Mouse (Mus musculus): ENCODE data around the gene Ppp2r3a. TPM values are rescaled to one million over a fixed set of nuclear protein-coding genes. Genes with fewer than 3 reads are reported as not detected.

Ppp2r3a gene
- total RNA-seq, 2 experiments from 2014 or later: 201 to 214 TPM

DNA sequence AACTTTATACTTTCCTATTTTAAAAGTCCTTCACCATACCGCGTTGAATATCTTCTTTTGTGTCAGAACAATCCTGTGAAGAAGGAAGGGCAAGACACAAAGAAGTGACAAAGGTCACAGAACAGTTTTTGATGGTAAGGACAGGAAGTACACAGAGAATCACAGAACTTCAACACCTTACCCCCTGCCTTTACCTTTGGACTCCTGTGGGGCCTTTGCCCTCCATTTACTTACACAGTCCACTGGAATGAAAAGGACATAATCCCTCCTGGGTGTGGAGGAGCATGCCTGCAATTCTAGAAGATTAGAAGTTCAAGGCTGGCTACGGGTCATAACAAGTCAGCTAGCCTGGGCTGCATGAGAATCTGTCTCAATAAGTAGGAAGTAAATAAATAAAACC is 1.5 kb upstream of the Ppp2r3a start:
- intact Hi-C loops (cut with DNase I): loop anchor here (5.0 kb wide), 2 partner anchors 56 to 71 kb away; no protein-coding TSS in a partner anchor
- no peak for DNase-seq

DNA sequence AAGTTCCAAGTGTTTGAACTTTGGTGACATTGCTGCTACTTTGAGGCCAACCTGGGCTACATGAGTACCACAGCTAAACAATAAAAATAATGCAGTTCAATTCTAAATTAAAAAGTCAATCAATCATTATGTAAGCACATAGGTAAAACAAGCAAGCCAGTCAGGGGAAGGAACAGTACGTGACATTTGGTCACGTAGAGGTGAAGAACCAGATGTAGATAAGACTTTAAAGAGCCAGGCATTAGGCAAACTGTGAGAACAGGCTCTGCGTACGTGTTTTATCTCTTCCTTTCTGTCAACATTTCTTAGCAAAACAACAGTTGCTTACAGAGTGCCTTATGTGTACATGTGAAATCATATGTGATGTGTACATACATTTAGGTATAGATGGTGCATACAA is 946 bp upstream of the Ppp2r3a start:
- no peak for DNase-seq
- intact Hi-C loops (cut with DNase I): loop anchor here (5.0 kb wide), 2 partner anchors 55 to 70 kb away; no protein-coding TSS in a partner anchor

DNA sequence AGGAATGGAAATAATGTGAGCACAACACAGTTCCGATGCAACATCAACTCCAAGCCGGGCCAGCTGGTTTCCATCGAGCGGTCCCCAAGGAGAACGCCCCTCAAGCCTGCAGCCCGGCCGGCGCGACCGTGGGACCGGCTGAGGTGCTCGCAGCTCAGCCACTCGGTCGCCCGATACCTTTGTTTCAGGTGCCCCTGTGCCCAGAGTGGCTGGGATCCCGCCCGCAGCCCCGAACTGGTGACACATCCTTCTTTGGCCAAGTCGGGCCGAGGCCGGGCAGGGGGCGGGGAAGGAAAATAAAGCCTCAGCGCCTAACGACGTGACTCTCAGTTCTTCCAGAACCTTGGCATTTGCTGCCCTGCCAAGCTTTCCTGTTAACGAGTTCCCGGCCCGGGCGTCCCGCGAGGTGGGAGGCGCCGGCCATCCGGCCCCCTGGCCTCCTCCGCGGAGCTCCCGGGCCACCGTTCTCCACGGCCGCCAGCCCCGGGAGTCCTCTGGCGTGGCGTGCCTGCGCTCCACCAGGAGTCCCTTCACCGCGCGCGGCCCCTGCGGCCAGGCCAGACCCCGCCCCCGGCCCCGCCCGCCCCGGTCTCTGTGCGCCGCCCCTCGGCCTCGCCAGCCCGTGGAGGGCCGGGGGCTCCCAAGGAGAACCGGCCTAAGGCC is 483 bp downstream of the Ppp2r3a start:
- DNase-seq: peak in 1 of 2 experiments; percentile 82
- intact Hi-C loops (cut with DNase I): loop anchor here (5.0 kb wide), 2 partner anchors 54 to 69 kb away; no protein-coding TSS in a partner anchor

DNA sequence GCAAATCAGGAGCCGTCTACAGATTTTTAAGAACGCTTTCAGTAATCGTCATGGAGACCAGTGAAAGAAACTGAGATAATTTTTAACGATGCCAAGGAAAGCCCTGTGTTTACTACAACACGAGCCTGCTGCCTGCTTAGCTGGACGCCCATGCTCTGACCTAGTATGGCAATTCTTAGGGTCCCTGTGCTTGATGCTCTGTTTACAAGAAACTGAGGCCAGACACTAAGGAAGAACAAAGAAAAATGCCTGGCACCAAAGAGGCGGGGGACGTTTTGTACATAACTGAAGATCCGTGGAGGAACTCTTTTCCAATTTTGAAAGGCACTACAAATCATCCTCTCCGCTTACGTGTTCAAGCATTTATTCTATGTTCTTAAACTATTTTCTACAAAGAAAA is 1.1 kb downstream of the Ppp2r3a start:
- intact Hi-C loops (cut with DNase I): loop anchor here (5.0 kb wide), 2 partner anchors 53 to 68 kb away; no protein-coding TSS in a partner anchor
- peak in 1 of 2 experiments; percentile 12 for DNase-seq

DNA sequence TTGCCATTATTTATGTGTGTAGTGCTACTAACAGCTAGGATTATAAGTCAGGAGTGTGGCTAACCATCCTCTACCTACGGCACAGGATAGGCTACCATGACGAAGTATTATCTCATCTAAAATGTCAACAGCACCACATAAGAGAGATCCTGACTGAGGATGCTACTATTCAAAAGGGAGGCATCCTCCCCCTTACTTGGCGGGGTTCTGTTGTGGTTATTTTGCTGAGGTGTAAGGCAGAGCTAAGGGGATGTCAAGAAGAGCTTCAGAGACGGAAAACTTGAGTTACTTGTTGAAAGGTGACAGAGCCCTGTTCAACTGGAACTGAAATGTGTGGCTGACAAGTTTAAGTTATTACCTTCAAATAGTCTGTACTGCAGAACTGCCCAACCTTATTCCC is 2.0 kb downstream of the Ppp2r3a start:
- intact Hi-C loops (cut with DNase I): loop anchor here (5.0 kb wide), 2 partner anchors 52 to 67 kb away; no protein-coding TSS in a partner anchor
- no peak for DNase-seq

DNA sequence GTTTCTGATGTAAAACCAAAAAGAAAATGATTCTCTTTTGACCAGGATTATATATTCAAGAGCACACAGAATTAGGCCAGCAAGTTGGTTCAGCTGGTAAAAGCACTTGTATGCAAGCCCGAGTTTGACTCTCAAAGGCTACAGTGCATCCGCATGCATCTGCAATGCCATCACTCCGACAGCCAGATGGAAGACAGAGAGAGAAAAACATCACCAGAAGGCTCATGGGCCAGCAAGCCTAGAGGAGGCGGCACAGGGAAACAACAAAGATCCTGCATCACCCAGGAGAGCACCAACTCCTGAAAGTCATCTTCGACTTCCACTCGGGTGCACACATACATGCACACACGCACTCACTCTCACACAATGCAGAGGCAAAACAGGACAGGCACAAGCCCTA is 4.1 kb downstream of the Ppp2r3a start:
- DNase-seq: no peak
- intact Hi-C loops (cut with DNase I): no loop called here

DNA sequence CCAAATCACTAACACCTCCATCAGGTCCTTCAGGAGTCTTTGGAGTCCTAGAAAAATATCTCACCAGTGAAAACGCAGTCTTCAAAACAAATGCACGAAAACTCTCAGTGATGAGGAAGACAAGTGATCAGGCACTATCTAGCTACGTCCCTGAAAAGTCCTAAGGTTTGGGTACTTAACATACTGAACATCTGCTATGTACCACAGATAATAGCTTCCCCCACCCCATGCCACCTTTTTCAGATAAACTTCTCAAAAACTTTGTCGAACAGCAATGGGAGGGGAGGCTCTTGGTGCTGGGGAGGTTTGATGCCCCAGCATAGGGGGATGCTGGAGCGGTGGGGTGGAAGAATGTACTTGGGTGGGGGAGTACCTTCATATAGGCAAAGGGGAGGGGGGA is 6.1 kb downstream of the Ppp2r3a start:
- intact Hi-C loops (cut with DNase I): no loop called here
- DNase-seq: no peak

DNA sequence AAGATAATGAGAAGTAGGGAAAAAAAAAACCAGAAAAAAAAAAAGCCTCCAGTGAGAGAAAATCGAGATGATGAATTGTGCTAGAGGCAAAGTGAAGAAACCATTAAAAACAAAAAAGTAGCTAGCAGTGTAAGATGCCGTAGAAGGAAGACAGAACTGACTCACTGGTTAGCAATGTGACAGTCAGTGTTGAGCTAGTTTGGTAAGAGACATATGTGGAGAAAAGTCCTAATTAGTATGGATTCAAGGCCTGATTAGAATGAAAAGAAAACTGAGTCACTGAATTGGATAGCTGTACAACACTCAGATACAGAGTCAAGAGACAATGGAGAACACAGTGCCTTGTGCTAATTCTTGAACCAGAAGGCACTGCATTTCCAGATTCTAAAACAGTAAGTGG is 7.9 kb downstream of the Ppp2r3a start:
- intact Hi-C loops (cut with DNase I): no loop called here
- DNase-seq: no peak

DNA sequence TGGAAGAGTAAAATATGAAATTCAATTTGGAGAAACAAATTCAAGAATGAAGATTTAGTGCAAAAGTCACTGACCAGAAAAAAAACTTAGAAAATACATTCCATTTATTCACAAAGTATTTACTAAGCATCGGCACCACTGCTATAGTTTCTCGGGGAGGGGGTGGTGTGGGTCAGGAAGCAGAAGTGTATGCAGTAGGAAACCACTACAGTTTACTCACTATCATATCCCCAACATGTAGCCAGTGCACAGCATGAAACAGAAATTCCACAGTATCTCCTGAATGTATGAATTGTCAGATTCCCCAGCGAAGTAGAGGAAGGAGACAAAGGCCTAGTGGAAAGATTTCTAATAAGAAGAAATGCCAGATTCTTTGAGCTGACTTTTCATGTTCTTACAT is 11.4 kb downstream of the Ppp2r3a start:
- no peak for DNase-seq
- intact Hi-C loops (cut with DNase I): no loop called here

DNA sequence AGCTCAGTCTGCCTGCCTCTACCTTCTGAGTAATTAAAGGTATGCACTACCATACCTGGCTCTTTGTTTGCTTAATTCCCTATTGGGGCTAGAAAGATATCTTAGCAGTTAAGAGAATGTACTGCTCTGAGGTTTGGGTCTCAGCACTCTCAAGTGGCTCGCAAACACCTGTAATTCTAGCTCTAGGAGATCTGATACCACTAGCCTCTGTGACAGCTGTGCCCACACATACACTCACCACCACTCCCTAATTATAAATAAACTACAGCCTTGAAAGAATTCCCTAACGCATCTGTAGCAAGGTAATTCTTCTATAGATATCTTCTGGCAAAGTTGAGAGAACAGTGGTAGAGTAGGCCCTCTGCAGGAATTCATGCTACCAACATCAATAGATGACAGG is 15.8 kb downstream of the Ppp2r3a start:
- intact Hi-C loops (cut with DNase I): no loop called here
- no peak for DNase-seq

DNA sequence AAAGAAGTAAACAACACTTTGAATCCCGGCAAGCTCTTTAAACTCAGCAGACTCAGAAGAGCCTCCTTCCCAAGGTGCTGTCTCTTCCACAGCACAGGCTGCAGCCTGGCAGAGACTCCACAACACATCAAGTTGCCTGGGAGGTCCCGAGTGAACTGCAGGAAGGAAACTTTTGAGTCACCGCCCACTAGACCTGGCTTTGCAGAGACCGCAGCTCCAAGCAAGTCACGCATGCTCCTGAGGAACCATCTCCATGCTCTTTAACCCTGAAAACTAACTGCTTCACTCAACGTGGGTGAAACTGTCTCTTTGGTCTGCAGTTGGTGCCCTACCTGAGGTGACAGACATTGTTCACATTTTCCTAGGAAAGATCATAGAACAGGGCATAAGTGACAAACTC is 19.6 kb downstream of the Ppp2r3a start:
- DNase-seq: no peak
- intact Hi-C loops (cut with DNase I): no loop called here

DNA sequence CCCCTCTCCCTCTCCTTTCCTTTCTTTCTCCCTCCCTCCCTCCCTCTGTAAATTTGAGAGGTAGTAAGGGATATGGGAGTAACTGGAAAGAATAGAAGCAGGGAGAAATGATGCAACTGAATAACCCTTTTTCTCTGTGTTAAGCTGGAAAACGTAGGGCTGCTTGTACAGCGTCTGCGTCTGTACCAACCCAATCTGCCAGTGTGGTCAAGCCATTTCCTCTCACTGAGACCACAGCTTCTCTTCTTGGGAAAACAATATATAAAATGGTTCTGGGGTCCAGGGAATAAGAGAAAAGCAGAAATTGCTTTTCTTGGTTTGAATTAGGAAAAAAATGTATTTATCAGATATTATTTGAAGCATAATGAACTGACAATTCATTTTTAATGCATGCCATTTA is 21.6 kb downstream of the Ppp2r3a start:
- intact Hi-C loops (cut with DNase I): no loop called here
- no peak for DNase-seq

DNA sequence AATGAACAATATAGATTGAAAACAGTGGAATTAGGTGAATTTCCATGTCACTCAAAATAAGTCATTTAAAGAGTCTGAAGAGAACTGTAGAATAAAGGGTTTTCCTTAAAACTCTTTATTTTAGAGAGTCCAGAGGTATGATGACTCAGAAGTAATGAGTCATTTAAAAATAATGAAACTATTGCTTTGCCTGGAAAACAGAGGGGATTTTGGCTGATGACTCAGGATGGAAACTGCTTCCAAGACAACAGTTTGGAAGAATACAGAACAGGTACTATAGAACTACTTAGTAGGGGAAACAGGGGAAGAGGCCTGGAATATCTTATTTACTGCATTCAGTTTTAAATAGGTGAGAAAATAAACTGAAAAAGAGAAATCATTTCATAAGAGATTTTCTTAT is 22.7 kb downstream of the Ppp2r3a start:
- DNase-seq: no peak
- intact Hi-C loops (cut with DNase I): no loop called here

DNA sequence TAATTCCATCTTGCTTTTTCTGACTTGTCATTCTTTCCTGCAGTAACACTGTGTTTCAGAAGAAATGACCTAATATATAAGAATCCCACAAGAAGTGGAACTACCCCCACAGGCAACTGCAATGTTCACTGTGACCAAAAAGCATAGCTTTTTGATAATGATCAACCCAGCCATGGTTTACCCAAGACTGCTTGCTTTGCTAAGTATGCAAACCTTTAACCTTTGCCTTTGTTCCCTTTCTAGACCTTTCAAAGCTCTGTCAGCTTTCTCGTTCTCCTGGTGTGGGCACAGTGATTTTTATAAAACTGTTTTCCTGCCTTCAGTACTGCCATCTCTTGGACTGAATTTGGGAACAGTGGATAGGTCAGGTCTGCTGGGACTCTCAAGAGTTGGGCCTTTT is 43.6 kb downstream of the Ppp2r3a start:
- DNase-seq: no peak
- intact Hi-C loops (cut with DNase I): no loop called here

DNA sequence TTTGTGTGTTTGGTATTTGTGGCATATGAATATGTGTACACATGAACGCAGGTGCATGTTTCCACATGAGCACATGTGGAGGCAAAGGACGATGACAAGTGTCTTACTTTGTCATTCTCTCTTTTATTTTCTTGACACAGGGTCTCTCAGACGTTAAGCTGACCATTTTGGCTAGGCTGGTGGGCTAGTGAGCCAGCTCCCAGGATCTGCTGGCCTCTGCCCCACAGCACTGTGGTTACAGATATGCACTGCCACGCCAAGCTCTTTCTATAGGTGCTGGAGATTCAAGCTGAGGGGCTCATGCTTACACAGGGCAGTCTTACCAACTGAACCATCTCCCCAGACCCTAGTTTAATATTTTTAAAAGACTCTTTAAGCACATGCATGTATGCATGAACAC is 45.1 kb downstream of the Ppp2r3a start:
- intact Hi-C loops (cut with DNase I): no loop called here

DNA sequence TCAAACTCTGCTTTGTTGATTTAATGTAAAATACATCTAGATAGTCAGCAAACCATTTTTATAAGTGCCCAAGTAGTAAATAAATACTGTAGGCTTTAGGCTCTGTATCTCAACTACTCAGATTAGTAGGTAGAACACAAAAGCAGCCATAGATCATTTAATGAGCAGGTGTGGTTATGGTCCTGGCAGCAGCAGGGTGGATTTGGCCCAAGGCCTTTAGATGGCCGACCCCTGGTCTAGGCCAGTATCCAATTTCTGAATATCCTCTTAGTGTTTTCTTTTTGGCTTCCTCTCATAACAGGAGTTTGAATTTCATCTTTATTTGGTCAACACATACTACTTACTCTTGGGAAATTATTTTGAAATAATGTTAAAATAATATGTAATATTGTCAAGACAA is 46.4 kb downstream of the Ppp2r3a start:
- no peak for DNase-seq
- intact Hi-C loops (cut with DNase I): no loop called here

More for the DNA sequence above, 45.1 kb downstream of the Ppp2r3a start:
- no peak for DNase-seq

DNA sequence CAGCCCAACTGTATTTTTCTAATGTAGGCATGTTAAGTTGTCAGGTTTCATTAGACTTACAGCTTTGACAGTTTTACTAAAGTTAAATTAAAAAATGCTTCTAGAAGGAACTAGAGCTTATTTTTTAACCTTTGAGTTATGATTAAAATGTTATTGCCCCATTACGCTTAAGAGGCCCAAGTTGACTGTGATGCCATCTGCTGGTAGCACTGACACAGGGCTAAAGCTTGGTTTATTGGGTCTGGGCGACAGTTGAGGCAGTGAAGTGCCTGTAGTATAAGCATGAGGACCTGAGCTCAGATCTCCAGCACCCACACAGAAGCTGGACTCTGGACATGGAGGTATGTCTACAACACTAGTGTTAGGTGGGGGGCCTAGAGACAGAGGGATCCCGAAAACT is 47.5 kb downstream of the Ppp2r3a start:
- intact Hi-C loops (cut with DNase I): no loop called here

DNA sequence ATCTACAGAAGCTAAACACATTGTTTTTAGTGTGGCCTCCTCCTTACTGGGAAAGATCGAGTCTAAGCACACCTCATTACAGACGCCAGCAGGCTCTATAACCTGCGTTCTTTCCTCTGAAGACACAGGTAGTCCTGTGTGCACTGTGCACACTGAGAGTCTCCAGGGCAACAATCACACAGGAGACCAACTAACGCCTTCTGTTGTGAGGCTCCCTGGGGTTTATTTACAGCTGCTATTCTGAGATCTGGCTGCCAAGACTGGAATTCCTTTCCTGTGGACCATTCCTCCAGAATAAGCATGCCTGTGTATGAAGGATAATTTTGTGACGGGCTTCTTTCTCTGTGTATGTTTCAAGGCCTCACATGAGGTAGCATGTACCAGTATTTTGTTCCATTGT is 51.0 kb downstream of the Ppp2r3a start:
- DNase-seq: peak; percentile 8 to 39
- intact Hi-C loops (cut with DNase I): no loop called here

More for the DNA sequence above, 47.5 kb downstream of the Ppp2r3a start:
- no peak for DNase-seq

DNA sequence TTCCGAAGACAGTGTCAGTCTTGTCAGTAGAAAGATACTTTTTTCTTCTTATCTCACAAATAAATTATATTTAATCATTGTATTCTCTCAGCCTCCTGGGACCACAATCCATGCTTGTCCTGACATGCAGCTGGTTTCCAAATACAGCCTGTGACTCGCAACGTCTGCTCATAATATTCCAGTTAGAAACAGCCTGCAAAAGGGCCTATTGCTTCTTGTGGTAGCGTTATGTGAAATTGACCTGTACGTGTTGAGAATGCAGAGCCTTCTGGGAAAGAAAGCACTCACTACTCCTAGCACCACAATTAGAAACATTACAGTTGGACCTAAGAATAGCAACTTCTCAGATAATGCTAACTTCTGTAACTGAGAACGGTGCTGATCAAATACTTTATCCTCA is 52.8 kb downstream of the Ppp2r3a start:
- peak; percentile 15 to 37 for DNase-seq
- intact Hi-C loops (cut with DNase I): loop anchor here (5.0 kb wide), 1 partner anchor 53 kb away; the partner anchor contains the start of gene Ppp2r3a

DNA sequence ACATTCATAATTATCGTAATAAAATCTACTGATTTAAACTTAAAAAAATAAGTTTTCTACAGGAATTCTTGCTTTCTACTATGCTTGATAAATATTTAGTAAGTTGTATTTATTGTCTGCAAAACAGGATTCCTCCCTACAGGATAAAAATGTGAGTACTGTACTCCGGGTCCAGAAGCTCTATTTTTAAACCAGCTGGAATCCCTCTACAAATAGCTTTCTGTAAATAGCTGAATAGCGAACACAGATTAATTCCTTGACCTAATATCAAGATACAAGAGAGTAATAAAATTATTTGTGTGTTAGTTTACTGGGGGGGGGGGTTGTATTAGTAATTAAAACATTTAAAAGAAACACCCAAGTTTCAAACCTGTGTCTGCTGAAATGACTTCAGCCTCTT is 53.3 kb downstream of the Ppp2r3a start:
- intact Hi-C loops (cut with DNase I): loop anchor here (5.0 kb wide), 1 partner anchor 54 kb away; the partner anchor contains the start of gene Ppp2r3a

DNA sequence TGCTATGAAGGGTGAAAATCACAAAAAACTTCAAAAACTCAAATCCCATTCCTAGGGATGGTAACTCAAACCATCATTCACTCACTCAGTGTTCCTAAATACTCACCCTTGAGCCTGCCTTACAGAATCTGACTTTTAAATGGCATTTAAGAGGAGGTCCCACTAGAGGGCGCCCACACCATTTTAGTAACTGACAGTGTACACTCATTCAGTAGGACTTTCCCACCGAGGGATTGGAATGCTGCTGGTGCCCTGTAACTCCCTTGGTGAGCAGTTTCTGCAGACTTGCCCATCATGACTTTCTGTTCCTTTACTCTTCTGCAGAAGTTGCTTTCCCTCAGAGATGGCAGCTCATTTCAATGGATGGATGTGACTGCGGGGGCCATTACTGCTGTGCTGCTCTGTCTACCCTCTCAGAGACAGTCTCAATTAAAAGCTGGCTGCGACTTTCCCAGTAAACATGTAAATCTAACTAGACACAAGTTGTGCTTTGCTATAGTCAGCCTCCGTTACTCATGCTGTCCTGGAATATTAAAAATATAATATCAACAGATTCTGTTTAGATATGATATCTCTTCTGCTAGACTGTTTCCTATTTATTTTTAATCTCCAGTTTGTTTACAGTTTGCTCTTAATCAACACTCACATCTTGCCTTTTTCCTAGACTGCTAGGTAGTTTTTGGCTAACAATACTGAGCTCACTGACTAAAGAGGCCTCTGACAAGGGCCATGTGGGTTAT is 69.5 kb downstream of the Ppp2r3a start:
- intact Hi-C loops (cut with DNase I): loop anchor here (2.0 to 10.0 kb wide), 4 partner anchors 70 to 1173 kb away; partner anchors contain the start of genes Ephb1 and Ppp2r3a
- DNase-seq: peak; percentile 83 to 90

More for the DNA sequence above, 53.3 kb downstream of the Ppp2r3a start:
- DNase-seq: no peak

Data from heart, postnatal 14 days (tissue).